Mouse (Mus musculus): ENCODE data around the gene Mrgprf. TPM values are rescaled to one million over a fixed set of nuclear protein-coding genes. Genes with fewer than 3 reads are reported as not detected.

Gene Mrgprf
- polyA plus RNA-seq, 1 experiment, result not detected

GRCm38 (mm10) chr7:145314785-145315411, 14.3 kb downstream of the Mrgprf start, which contains the start of gene Mrgprd:
TSS of gene Mrgprd (plus strand) at chr7:145314835.
- no peak within 1 kb of the TSS for H3K4me3 ChIP-seq (replicated peaks; ENCODE audit: control insufficient read depth, low read depth, low read length)
- WGBS, result 93% methylated on average over 6 of the region's 6 CpGs
- no peak for TF ChIP-seq CTCF (IDR thresholded peaks at IDR 0.05; ENCODE audit: control insufficient read depth, insufficient read depth, low read length)
- no peak for TF ChIP-seq POLR2A (IDR thresholded peaks at IDR 0.05; ENCODE audit: borderline replicate concordance, control insufficient read depth, low read depth, low read length)
- no peaks in the 10 kb centered on the region for H3K4me1 ChIP-seq (ENCODE audit: control insufficient read depth, insufficient read depth, low read length)
- H3K27ac ChIP-seq (ENCODE audit: control insufficient read depth, insufficient read depth, low read depth, low read length, poor library complexity), result no peak within 1 kb of the TSS

- no peak overlapping the region for H3K27ac ChIP-seq (ENCODE audit: control insufficient read depth, insufficient read depth, low read depth, low read length, poor library complexity)
- no peak overlapping the region for H3K4me3 ChIP-seq (replicated peaks; ENCODE audit: control insufficient read depth, low read depth, low read length)
- TF ChIP-seq CTCF (IDR thresholded peaks at IDR 0.05; ENCODE audit: control insufficient read depth, insufficient read depth, low read length) (no peak), POLR2A (IDR thresholded peaks at IDR 0.05; ENCODE audit: borderline replicate concordance, control insufficient read depth, low read depth, low read length) (no peak)
- WGBS, result 84% methylated on average over 4 of the region's 4 CpGs
- H3K4me1 ChIP-seq (ENCODE audit: control insufficient read depth, insufficient read depth, low read length), result no peaks in the 10 kb centered on the region
Measured at GRCm38 (mm10) chr7:145317522-145317921, 16.9 kb downstream of the Mrgprf start.

- 55% methylated on average over 3 of the region's 3 CpGs for WGBS
- no peak overlapping the region for H3K27ac ChIP-seq (ENCODE audit: control insufficient read depth, insufficient read depth, low read depth, low read length, poor library complexity)
- no peaks in the 10 kb centered on the region for H3K4me1 ChIP-seq (ENCODE audit: control insufficient read depth, insufficient read depth, low read length)
- no peak overlapping the region for H3K4me3 ChIP-seq (replicated peaks; ENCODE audit: control insufficient read depth, low read depth, low read length)
- no peak for TF ChIP-seq CTCF (IDR thresholded peaks at IDR 0.05; ENCODE audit: control insufficient read depth, insufficient read depth, low read length)
- TF ChIP-seq POLR2A (IDR thresholded peaks at IDR 0.05; ENCODE audit: borderline replicate concordance, control insufficient read depth, low read depth, low read length), result no peak
Measured at GRCm38 (mm10) chr7:145319481-145319880, 18.9 kb downstream of the Mrgprf start.

GRCm38 (mm10) chr7:145323607-145324006, 23.0 kb downstream of the Mrgprf start:
- H3K4me1 ChIP-seq (ENCODE audit: control insufficient read depth, insufficient read depth, low read length), result no peaks in the 10 kb centered on the region
- H3K4me3 ChIP-seq (replicated peaks; ENCODE audit: control insufficient read depth, low read depth, low read length), result no peak overlapping the region
- 47% methylated on average over 4 of the region's 4 CpGs for WGBS
- H3K27ac ChIP-seq (ENCODE audit: control insufficient read depth, insufficient read depth, low read depth, low read length, poor library complexity), result no peak overlapping the region
- TF ChIP-seq POLR2A (IDR thresholded peaks at IDR 0.05; ENCODE audit: borderline replicate concordance, control insufficient read depth, low read depth, low read length) (no peak), CTCF (IDR thresholded peaks at IDR 0.05; ENCODE audit: control insufficient read depth, insufficient read depth, low read length) (no peak)

GRCm38 (mm10) chr7:145325697-145326096, 25.1 kb downstream of the Mrgprf start:
- H3K4me3 ChIP-seq (replicated peaks; ENCODE audit: control insufficient read depth, low read depth, low read length), result no peak overlapping the region
- WGBS, result 38% methylated on average over 2 of the region's 2 CpGs
- TF ChIP-seq CTCF (IDR thresholded peaks at IDR 0.05; ENCODE audit: control insufficient read depth, insufficient read depth, low read length) (no peak), POLR2A (IDR thresholded peaks at IDR 0.05; ENCODE audit: borderline replicate concordance, control insufficient read depth, low read depth, low read length) (no peak)
- H3K27ac ChIP-seq (ENCODE audit: control insufficient read depth, insufficient read depth, low read depth, low read length, poor library complexity), result no peak overlapping the region
- H3K4me1 ChIP-seq (ENCODE audit: control insufficient read depth, insufficient read depth, low read length), result no peaks in the 10 kb centered on the region

GRCm38 (mm10) chr7:145329982-145330381, 29.4 kb downstream of the Mrgprf start:
- no peak overlapping the region for H3K4me3 ChIP-seq (replicated peaks; ENCODE audit: control insufficient read depth, low read depth, low read length)
- no peak overlapping the region for H3K27ac ChIP-seq (ENCODE audit: control insufficient read depth, insufficient read depth, low read depth, low read length, poor library complexity)
- H3K4me1 ChIP-seq (ENCODE audit: control insufficient read depth, insufficient read depth, low read length), result no peaks in the 10 kb centered on the region
- 67% methylated on average over 2 of the region's 2 CpGs for WGBS
- TF ChIP-seq CTCF (IDR thresholded peaks at IDR 0.05; ENCODE audit: control insufficient read depth, insufficient read depth, low read length), result no peak
- TF ChIP-seq POLR2A (IDR thresholded peaks at IDR 0.05; ENCODE audit: borderline replicate concordance, control insufficient read depth, low read depth, low read length), result no peak

GRCm38 (mm10) chr7:145330641-145331040, 30.0 kb downstream of the Mrgprf start:
- 72% methylated on average over 2 of the region's 2 CpGs for WGBS
- TF ChIP-seq CTCF (IDR thresholded peaks at IDR 0.05; ENCODE audit: control insufficient read depth, insufficient read depth, low read length), result no peak
- no peak for TF ChIP-seq POLR2A (IDR thresholded peaks at IDR 0.05; ENCODE audit: borderline replicate concordance, control insufficient read depth, low read depth, low read length)
- no peak overlapping the region for H3K27ac ChIP-seq (ENCODE audit: control insufficient read depth, insufficient read depth, low read depth, low read length, poor library complexity)

GRCm38 (mm10) chr7:145332376-145333041, 31.9 kb downstream of the Mrgprf start:
- H3K27ac ChIP-seq (ENCODE audit: control insufficient read depth, insufficient read depth, low read depth, low read length, poor library complexity), result no peak overlapping the region
- TF ChIP-seq CTCF (IDR thresholded peaks at IDR 0.05; ENCODE audit: control insufficient read depth, insufficient read depth, low read length) (no peak), POLR2A (IDR thresholded peaks at IDR 0.05; ENCODE audit: borderline replicate concordance, control insufficient read depth, low read depth, low read length) (no peak)
- H3K4me3 ChIP-seq (replicated peaks; ENCODE audit: control insufficient read depth, low read depth, low read length), result no peak overlapping the region
- 79% methylated on average over 1 of the region's 1 CpGs for WGBS
- H3K4me1 ChIP-seq (ENCODE audit: control insufficient read depth, insufficient read depth, low read length), result no peaks in the 10 kb centered on the region

More at GRCm38 (mm10) chr7:145330641-145331040, 30.0 kb downstream of the Mrgprf start:
- no peak overlapping the region for H3K4me3 ChIP-seq (replicated peaks; ENCODE audit: control insufficient read depth, low read depth, low read length)
- H3K4me1 ChIP-seq (ENCODE audit: control insufficient read depth, insufficient read depth, low read length), result no peaks in the 10 kb centered on the region

All from bone marrow, adult 2 months (tissue).